Mouse (Mus musculus): ENCODE measurements around the gene Arhgef38.

GRCm38 (mm10) chr3:133103768-133104167 is 131.0 kb downstream of the Arhgef38 start:
- TF ChIP-seq GATA1 (IDR thresholded peaks at IDR 0.05; ENCODE audit: low read length) (no peak), TAL1 (IDR thresholded peaks at IDR 0.05; ENCODE audit: low read length) (no peak)

Data from erythroblast, embryonic 14.5 days (primary cell).